Mouse (Mus musculus) gastrocnemius, postnatal 36 days (tissue): Measurements from ENCODE around the gene Cldn13. TPM values are rescaled to one million over a fixed set of nuclear protein-coding genes. Genes with fewer than 3 reads are reported as not detected.

Experiments
- DNase-seq, 2 experiments: peaks; one replicate each; pipeline ENCODE4 v3.0.0; 2022
- intact Hi-C: fragments of 180-260 bp; cut with DNase I; formaldehyde crosslinking; loops from one replicate; pipeline ENCODE4 v1.15.1; 2025
- total RNA-seq, 2 experiments: library from RNA; stranded (reverse); gene quantifications; 2 replicates each; pipeline ENCODE4 v1.2.3; 2021

Gene Cldn13
- total RNA-seq, 2 experiments from 2014 or later: not detected

DNA sequence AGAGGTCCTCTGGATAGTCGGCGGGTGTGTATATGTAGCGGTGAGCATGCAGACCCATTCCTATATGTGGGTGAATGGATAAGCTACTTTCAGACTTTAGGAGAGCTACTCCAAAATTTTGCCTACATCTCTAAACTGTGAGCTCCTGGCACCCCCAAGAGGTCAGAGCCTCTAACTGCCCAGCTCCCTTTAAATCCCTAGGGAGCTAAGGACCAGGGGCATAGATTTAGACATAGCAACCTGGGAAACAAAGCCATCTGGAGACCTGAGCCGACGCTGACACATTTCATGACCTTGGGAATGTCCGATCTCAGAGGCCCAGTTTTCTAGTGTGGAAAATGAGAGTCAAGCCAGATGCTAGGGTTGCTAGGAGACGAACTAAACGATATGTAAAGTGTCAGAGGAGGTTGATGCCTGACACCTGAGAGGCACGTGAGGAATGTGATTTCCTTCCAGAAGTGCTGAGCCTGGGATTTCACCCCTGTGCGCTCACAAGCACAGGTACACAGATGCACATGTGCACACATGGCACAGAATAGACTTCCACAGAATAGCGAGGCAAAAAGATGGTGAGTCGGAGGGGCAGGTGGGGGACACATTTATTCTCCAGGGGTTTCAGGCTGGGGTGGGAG lies 14.2 kb downstream of the Cldn13 start:
- intact Hi-C loops: loop anchor here (2.0 kb wide), 1 partner anchor 152 kb away; no protein-coding TSS in a partner anchor

DNA sequence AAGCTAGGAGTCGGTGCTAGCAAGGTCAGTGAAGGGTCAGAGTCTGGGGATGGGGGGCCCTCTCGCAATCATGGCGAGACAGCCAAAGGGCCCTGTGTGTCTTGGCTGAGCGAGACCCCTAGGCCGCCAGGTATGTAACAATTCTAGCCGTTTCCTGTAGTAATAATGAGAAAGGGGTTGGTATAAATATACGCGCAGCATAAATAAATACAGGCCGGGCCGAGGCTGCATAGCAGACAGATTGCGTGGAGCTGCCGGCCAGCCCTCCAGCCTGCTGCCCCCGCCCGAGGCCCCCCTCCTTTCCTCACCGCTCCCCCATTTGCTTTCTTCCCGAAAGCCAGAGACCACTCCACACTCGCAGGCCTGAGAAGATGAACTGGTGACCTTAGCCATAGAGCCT lies 17.7 kb downstream of the Cldn13 start:
- DNase-seq: no peak
- intact Hi-C loops: no loop called here

More for the DNA sequence above, 14.2 kb downstream of the Cldn13 start:
- peak in 1 of 2 experiments; percentile 23 for DNase-seq

DNA sequence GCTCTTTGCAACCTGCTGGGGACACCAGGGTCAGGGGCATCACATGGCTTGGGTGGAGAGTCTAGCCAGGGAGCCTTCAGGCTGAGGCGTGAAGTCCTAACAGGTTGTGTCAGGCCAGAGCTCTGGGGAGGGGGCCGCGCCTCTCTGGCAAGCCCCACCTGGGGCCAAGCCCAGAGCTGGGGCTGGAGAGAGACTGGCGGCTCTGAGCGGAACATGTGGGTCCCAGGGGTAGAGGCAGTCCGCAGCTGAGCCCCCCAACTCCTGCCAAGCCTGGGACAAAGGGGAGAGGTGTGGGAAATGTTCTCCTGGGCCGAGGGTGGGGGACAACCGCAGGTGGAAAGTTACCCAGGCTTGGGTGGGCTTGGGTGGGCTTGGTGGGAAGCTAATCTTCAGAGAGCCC lies 18.4 kb downstream of the Cldn13 start:
- DNase-seq: no peak
- intact Hi-C loops: no loop called here

DNA sequence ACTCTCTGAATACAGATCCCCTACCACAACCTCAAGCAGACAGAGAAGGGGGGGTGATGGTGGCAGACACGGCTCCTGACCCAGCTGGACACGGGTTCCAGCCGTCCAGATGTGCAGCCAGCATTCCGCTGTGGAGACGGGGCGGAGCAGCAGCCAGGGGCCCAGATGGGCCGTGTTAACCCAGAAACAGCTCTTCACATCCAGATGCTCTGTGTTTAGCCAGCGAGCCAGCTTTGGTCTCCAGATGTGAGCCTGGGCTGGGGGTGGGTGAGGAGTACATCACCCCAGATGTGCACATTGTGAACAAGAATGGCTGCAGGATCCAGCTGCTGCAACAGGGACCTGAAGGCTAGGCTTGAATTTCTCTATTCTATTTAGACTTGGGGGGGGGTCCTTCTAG lies 20.0 kb downstream of the Cldn13 start:
- intact Hi-C loops: no loop called here
- DNase-seq: no peak

DNA sequence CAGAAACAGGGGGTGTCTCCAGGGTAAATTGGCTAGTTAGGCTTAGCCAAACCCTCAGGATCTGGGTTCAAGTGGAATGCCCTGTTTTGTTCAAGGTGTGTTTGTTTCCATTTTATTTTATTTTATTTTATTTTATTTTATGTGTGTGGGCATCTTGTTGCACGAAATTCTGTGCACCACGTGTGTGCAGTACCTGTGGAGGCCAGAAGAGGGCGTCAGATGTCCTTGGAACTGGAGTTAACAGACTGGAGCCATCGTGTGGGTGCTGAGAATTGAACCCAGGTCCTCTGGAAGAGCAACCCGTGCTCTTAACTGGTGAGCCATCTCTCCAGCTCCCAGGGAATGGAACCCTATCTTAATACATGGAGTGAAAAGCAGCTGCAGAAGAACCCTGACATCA lies 22.6 kb downstream of the Cldn13 start:
- no peak for DNase-seq
- intact Hi-C loops: no loop called here

DNA sequence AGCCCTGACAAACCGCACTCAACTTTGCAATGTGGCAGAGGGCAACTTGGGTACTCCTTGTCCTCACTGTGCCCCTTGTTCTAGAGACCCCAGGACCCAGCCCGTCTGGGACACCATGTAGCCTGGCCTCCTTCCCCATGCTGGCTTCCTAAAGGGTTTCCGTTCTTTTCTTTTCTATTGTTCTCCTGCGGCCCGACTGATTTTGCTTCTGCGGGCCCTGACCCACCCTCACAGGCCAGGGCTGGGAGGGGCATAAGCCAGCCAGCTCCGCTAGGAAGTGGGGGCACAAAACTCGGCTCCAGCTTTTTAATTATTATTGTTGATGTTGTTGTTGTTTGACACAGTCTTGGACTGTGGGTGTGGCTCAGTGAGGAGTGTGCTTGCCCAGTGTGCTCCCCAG lies 23.8 kb downstream of the Cldn13 start:
- no peak for DNase-seq
- intact Hi-C loops: no loop called here

DNA sequence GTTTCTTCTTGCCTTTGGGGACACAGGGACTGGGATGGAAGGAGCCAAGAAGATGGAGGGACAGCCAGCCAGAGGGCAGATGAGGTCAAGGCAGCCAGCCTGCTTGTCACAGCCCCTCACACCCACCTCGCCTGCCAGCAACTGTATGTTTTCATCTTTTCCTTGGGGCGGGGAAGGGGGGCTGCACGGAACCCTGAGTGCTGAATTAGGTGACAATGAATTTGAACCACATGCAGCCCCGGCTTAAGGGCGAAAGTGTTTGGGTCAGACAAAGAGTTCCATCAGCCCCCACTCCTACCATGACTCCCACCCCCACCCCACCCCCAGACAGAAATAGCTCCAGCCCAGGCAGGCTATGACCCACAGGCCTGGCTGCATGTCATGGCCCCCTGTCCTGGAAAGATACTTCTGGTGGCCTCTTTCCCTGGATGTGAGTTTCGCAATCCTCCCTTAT lies 24.7 kb downstream of the Cldn13 start:
- intact Hi-C loops: no loop called here
- DNase-seq: no peak

DNA sequence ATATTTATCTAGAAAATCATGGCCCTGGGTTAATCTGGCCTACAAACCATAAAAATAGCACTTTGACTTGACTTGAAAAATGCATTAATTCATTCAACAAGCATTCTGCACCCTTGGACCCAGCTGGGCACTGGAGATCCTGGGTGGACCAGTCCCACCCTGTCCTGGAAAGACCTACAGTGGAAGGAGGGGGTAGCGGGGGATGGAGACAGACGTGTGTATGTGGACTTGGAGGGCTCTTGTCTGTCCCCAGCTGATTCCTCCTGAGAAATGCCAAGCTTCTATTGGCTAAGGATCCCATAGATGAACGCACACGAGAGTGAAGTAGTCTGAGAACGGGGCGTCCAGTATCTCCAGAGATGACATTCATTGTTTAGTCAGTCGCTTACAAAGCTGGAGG lies 26.8 kb downstream of the Cldn13 start:
- intact Hi-C loops: no loop called here
- DNase-seq: no peak

DNA sequence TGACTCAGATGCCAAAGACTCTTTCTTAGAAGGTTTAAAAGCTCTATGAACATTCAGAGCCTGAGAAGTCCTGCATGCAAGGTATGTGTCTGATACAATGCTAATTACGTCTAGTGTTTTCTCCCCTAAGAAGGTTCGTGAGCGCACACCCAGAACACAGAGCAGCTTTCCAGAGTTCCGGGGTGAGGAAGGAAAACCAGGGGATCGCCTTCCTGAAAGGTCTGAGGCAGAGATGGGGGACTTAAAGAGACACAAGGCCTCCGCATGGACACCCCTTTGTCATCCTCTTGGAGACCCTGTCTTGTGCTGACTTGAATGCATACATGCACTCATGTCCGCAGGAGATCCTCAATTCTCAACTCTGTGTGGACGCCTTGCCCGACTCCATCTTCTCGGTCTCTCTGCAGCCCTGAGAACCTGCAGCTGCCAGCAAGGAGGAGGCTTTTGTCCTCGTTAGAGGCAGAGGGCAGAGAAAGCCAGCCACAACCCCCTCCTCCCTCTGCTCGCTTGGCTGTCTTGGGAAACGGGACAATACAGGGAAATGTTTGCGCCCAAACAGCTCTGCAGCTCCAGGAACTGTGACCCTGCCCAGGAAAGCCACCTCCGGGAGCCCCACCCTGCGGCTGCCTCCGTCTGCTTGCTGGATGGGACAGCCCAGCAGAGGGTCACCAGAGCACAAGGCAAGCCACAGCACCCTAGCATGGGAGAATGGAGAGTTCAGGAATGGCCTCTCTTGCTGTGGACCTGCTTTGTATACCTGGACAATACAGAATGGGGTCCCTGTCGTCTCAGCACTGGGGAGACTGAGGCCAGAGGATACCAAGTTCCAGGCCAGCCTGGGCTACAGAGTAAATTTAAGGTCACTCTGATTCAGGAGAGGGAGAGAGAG lies 27.6 kb downstream of the Cldn13 start:
- DNase-seq: peak in 1 of 2 experiments; percentile 56
- intact Hi-C loops: no loop called here

DNA sequence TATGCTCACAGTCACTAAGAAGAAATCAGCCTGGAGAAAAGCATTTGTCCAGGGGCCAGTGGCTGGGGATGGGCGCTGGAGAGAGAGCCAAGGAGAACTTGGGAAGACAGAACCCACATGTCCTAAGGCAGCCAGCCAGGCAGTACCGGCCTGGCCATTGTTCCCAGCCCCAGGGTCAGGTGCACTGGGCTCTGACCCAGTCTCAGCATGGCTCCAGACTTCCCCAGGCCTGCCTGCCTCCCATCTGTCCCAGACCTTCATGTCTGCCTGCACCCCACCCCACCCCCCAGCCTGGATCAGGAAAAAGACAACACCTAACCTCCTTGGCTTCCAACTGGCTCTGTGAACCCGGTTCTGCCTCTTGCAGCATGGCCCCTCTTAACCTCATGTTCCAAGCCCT lies 32.2 kb downstream of the Cldn13 start:
- intact Hi-C loops: no loop called here
- DNase-seq: peak in 1 of 2 experiments; percentile 53

DNA sequence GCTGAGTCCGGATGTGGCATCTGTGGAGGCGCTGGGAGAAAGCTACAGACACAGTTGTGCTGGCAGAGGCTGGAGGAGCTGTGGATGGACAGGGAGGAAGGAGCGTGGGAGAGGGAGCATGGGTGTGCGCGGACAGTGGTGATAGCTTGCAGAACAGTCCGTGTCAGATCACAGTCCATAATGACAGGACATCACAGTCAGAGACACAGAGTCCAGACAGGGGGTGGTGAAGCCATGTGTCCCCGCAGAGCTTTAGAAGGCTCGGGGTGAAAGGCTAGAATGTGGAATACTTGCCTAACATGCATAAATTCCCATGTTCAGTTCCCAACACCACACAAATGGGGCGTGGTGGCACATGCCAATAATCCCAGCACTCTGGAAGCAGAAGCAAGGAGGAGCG lies 38.5 kb downstream of the Cldn13 start:
- no peak for DNase-seq
- intact Hi-C loops: no loop called here

DNA sequence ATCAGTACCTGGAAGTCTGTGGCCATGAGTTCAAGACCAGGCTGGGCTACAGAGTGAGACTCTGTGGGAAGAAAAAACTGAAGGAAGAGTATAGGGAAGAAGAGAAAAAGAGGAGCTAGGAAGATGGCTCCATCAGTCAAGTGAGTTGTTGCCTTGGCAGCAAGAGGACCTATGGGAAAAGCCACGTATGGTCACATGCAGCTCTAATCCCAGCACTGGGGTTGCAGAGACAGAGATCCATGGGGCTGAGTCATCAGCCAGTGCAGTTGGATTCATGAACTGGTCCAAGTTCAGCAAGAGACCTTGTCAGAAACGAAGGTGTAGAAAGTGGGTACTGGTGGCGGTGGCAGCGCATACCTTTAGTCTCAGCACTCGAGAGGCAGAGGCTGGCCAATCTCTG lies 40.1 kb downstream of the Cldn13 start:
- no peak for DNase-seq
- intact Hi-C loops: no loop called here

DNA sequence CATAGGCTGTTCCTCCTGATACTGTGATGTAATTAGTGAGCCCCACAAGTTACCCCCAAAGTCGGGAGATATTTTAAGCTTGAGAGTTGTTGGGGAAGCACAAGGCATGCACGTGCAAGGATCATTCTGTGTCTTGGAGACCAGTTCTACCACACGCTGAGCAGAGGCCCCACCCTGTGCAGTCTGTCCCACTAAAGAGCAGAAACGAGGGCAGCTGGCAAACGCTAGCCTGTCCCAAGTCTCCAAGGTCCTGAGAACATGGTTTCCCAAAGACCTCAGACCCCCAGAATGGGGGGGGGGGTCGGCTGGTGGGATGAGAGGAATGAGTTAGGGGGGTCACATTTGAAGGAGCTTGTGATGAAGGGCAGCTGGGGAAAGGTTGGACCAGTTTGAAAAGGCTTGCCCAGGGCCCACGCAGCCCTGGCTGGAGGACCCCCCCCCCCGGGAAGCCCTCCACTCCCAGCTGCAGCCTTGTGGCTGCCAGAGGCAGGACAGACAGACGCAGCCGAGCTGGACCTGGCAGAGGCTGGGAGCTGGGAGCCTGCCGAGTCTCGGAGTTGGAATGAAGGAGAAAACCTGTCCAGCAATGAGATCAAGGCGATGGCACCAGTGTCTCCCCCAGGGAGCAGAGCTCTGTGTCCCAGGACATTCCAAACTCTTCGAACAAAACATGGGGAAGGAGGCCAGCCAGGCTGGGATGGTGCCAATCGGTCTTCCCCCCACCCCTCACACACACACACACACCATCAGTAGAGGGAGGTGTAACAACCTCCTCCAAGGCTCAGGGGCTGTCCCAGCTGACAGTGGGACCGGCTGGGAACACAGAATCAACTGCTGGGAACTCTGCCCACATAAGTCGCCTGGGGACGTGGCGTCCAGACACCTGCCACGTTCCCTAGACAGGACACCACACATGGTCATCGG lies 41.1 kb downstream of the Cldn13 start:
- peak; percentile 70 to 81 for DNase-seq
- intact Hi-C loops: no loop called here

DNA sequence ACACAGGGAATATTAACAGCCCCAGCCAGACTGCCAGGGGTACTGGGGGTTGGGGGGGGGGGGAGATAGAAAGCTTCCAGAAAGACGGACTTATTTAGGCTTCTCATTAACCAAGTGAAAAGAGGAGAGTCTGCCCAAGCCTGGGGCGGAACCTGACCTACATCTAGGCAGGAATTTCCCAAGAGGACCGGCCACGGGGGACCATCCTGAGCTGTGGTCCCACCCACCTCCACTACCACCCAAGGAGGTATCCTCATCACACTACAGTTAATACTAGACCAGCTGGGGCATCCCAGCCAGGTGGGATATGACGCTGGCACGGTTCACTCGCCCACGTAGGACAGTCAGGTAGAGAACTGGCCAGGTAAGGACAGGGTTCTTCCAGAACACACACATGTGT lies 42.3 kb downstream of the Cldn13 start:
- intact Hi-C loops: no loop called here
- peak in 1 of 2 experiments; percentile 42 for DNase-seq

DNA sequence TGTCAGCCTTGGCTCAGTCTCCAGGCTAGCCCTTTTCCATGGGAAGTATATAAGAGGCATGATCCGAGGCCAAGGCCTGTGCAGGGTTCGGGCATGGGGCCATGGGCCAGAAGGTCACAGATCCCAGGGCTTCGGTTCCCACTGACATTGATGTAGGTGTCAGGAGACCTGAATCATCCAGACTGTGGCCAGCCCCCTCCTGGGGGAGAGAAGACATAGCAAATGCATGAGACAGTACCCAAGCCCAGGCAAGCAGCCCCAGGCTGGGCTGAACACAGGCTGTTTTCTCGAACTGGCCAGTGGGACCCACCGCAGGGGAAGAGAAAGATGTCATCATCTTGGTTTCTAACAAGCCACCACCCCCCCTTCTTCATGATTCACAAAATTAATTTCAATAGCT lies 42.7 kb downstream of the Cldn13 start:
- peak in 1 of 2 experiments; percentile 34 for DNase-seq
- intact Hi-C loops: no loop called here

DNA sequence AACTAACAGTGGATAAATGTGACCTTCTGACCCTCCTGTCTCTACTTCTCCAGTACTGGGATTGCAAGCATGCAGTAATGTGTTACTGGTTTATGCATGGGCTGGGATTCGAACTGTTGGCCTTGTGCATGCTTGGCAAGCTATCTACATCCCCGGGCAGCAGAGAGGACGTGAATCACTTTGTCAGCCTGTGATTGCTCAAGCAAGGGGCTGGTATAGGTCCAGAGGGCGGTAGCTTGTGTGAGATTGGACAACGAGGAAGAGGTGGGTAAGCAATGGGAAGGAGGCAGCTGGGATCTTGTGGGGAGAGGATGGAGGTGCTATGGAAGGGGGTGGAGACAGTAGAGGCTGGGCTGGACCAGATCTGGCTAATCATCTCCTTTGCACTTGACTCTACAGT lies 46.8 kb downstream of the Cldn13 start:
- no peak for DNase-seq
- intact Hi-C loops: no loop called here

DNA sequence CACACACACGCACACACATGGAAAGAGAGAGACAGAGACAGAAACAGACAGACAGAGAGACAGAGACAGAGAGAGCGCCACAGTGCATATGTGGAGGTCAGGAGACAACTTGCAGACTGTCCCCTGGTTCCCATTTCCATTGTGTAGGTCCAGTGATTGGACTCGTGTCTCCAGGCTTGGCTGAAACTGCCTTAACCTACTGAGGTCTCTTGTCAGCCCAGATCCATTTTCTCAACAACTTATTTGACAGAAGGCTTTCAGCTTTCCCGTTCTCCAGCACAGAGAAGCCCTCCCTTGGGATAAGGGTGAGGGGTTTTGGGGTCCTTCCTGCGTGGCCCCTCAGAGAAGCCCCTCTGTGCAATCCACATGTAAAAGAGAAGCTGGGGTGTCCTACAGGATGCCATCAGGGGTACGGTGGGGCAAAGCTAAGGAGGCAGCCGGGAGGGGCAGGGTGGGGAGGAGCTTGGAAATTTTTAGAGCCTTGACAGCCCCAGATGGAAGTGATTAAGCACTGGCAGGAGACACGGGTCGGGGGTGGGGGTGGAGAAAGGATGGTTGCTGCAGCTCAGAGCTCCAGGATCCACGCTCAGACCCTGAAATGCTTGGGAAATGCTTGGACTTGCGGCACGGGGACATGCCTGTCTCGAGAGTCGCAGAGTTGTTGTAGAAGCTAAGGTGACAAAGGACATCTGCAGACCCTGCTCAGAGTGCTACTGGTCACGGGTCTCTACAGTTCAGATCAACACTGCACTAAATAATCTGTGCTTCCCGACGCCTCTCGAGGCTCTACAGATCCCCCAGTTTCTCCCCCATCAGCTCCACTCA lies 47.8 kb downstream of the Cldn13 start:
- no peak for DNase-seq
- intact Hi-C loops: no loop called here

DNA sequence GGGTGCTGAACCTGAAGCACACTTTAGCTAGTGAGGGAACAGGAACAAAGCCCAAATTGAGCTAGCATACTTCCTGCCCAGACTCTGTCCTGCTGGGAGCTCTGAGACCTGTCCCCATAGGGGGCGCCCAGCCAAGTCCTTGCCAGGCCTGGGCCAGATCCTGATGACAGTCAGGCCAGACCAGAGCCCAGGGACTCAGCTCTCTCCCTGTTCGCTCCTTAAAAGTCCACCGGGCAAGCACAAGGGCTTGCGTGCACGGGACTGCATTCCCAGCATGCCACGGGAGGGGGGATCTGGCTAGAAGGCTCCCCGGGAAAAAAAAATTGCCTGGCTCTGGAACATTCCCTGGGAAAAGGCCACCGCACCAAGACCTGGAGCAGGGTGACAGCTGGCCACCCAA lies 50.2 kb downstream of the Cldn13 start:
- intact Hi-C loops: no loop called here
- DNase-seq: peak in 1 of 2 experiments; percentile 28
